Mouse (Mus musculus) gastrocnemius, adult 2 months (tissue): ENCODE measurements around the gene Gbf1. TPM values are rescaled to one million over a fixed set of nuclear protein-coding genes. Genes with fewer than 3 reads are reported as not detected.

Experiments used
- DNase-seq: peaks from one replicate; pipeline ENCODE4 v3.0.0; 2022
- H3K27ac ChIP-seq: fragments of 200-600 bp; 2 replicates; pipeline ENCODE4 v1.8.1; 2022; ENCODE audit warnings: mild to moderate bottlenecking
- H3K4me3 ChIP-seq: fragments of 200-600 bp; 2 replicates; pipeline ENCODE4 v1.8.1; 2022; ENCODE audit warnings: mild to moderate bottlenecking, moderate library complexity
- CTCF ChIP-seq: fragments of 200-600 bp; IDR thresholded peaks from 2 replicates; pipeline ENCODE4 v1.8.1; 2022; ENCODE audit warnings: antibody characterized with exemption, mild to moderate bottlenecking, moderate library complexity
- intact Hi-C: fragments of 180-260 bp; cut with DNase I; formaldehyde crosslinking; loops from one replicate; pipeline ENCODE4 v1.15.1; 2025
- total RNA-seq, 2 experiments: library from RNA; stranded (reverse); gene quantifications; 2 replicates each; pipeline ENCODE4 v1.2.3; 2021

Gene Gbf1
- total RNA-seq, 2 experiments from 2014 or later = 47.4 to 59.0 TPM

- DNase-seq = no peak
- no peak overlapping the region for H3K4me3 ChIP-seq
- H3K27ac ChIP-seq = no peak overlapping the region
- intact Hi-C loops = no loop called here
- TF ChIP-seq CTCF = no peak
These were observed 92.3 kb downstream of the Gbf1 start for GRCm38 (mm10) chr19:46244628-46245027.

GRCm38 (mm10) chr19:46248991-46249390 lies 96.7 kb downstream of the Gbf1 start:
- DNase-seq = peak; percentile 64
- TF ChIP-seq CTCF = peak; percentile 66
- intact Hi-C loops = no loop called here
- Histone ChIP-seq H3K4me3 (no peak overlapping the region), H3K27ac (peak overlapping the region; percentile 3; the same call in 1 of the 2 replicates)

GRCm38 (mm10) chr19:46254163-46254752 lies 101.9 kb downstream of the Gbf1 start:
- DNase-seq = no peak
- intact Hi-C loops = loop anchor here (1.0 to 2.0 kb wide), 2 partner anchors 119 to 167 kb away; no protein-coding TSS in a partner anchor
- Histone ChIP-seq H3K27ac (no peak overlapping the region), H3K4me3 (no peak overlapping the region)
- TF ChIP-seq CTCF = peak; percentile 89

- intact Hi-C loops = no loop called here
- no peak for TF ChIP-seq CTCF
- no peak for DNase-seq
- H3K4me3 ChIP-seq = no peak overlapping the region
- no peak overlapping the region for H3K27ac ChIP-seq
These were observed 112.5 kb downstream of the Gbf1 start for GRCm38 (mm10) chr19:46264762-46265161.

- no peak overlapping the region for H3K4me3 ChIP-seq
- peak; percentile 58 for TF ChIP-seq CTCF
- H3K27ac ChIP-seq = no peak overlapping the region
- intact Hi-C loops = no loop called here
- DNase-seq = no peak
These were observed 123.0 kb downstream of the Gbf1 start for GRCm38 (mm10) chr19:46275307-46275706.

- intact Hi-C loops = no loop called here
- DNase-seq = no peak
- no peak overlapping the region for H3K27ac ChIP-seq
- no peak overlapping the region for H3K4me3 ChIP-seq
- no peak; the same call in 1 of the 2 replicates for TF ChIP-seq CTCF
These were observed 130.0 kb downstream of the Gbf1 start for GRCm38 (mm10) chr19:46282081-46282849.

- intact Hi-C loops = no loop called here
- Histone ChIP-seq H3K4me3 (no peak overlapping the region), H3K27ac (no peak overlapping the region)
- DNase-seq = no peak
- no peak for TF ChIP-seq CTCF
These were observed 132.4 kb downstream of the Gbf1 start for GRCm38 (mm10) chr19:46284686-46285085.

GRCm38 (mm10) chr19:46285631-46286030 lies 133.3 kb downstream of the Gbf1 start:
- no peak for DNase-seq
- no peak for TF ChIP-seq CTCF
- H3K27ac ChIP-seq = no peak overlapping the region
- intact Hi-C loops = no loop called here
- H3K4me3 ChIP-seq = no peak overlapping the region

- H3K27ac ChIP-seq = no peak overlapping the region
- no peak overlapping the region for H3K4me3 ChIP-seq
- DNase-seq = no peak
- no peak for TF ChIP-seq CTCF
- intact Hi-C loops = no loop called here
These were observed 133.7 kb downstream of the Gbf1 start for GRCm38 (mm10) chr19:46286047-46286446.

- H3K4me3 ChIP-seq = no peak overlapping the region
- no peak for DNase-seq
- intact Hi-C loops = no loop called here
These were observed 134.6 kb downstream of the Gbf1 start for GRCm38 (mm10) chr19:46286926-46287325.

GRCm38 (mm10) chr19:46287566-46287965 lies 135.3 kb downstream of the Gbf1 start:
- Histone ChIP-seq H3K27ac (no peak overlapping the region), H3K4me3 (no peak overlapping the region)
- TF ChIP-seq CTCF = no peak
- no peak for DNase-seq
- intact Hi-C loops = no loop called here

More at GRCm38 (mm10) chr19:46286926-46287325, 134.6 kb downstream of the Gbf1 start:
- no peak overlapping the region for H3K27ac ChIP-seq
- TF ChIP-seq CTCF = no peak

- no peak for TF ChIP-seq CTCF
- intact Hi-C loops = no loop called here
- Histone ChIP-seq H3K4me3 (no peak overlapping the region), H3K27ac (no peak overlapping the region)
- no peak for DNase-seq
These were observed 138.3 kb downstream of the Gbf1 start for GRCm38 (mm10) chr19:46290535-46291105.

GRCm38 (mm10) chr19:46296938-46297337 lies 144.6 kb downstream of the Gbf1 start:
- Histone ChIP-seq H3K4me3 (no peak overlapping the region), H3K27ac (no peak overlapping the region)
- no peak for TF ChIP-seq CTCF
- intact Hi-C loops = no loop called here
- DNase-seq = no peak
